Mouse (Mus musculus): ENCODE data around the gene Gpsm3.

The Gpsm3 gene

DNA sequence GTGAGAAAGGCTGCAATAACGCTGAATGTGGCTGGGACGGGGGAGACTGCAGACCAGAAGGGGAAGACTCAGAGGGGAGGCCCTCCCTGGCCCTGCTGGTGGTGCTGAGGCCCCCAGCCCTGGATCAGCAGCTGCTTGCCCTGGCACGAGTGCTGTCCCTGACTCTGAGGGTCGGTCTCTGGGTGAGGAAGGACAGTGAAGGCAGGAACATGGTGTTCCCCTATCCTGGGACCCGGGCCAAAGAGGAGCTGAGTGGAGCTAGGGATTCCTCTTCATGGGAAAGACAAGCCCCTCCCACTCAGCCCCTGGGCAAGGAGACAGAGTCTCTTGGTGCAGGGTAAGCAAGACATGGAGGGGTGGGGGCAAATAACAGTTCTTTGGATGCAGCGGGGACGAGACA, 6.2 kb upstream of the Gpsm3 start:
- no peak for DNase-seq

- no peak for DNase-seq
Observed at GRCm38 (mm10) chr17:34583819-34584218, 5.8 kb upstream of the Gpsm3 start.

GRCm38 (mm10) chr17:34585121-34585520, 4.5 kb upstream of the Gpsm3 start:
- DNase-seq: no peak

- DNase-seq: no peak
Observed at GRCm38 (mm10) chr17:34585877-34586771, 3.5 kb upstream of the Gpsm3 start.

DNA sequence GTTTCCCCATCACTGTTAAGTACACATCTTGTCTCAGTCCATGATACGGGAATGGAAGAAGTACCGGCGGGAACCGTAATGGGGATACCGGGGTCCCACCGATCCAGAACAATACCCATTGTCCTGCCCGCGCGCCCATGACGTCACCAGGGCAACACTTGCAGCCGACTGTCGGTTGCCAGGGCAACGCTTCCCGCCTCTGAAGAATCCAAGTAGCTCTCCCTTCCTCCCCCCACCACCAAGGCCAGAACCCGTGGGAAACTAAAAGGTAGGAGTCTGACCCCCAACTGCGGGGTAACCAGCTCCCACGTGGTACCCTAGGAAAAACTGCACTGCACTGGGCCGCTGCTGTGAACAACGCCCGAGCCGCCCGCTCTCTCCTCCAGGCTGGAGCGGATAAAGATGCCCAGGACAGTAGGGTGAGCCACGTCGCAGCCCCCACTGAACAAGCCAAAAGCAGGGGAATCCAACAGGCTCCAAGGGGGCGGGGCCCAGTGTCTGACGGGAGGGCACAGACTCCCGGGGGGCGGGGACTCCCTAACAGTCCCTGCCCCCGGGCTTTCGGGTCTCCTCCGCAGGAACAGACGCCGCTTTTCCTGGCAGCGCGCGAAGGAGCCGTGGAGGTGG, 2.7 kb upstream of the Gpsm3 start:
- DNase-seq: peak; percentile 82 to 88

GRCm38 (mm10) chr17:34587423-34587811, 2.2 kb upstream of the Gpsm3 start:
- DNase-seq: peak; percentile 95 to 96

- DNase-seq: no peak
Observed at GRCm38 (mm10) chr17:34587814-34588213, 1.8 kb upstream of the Gpsm3 start.

DNA sequence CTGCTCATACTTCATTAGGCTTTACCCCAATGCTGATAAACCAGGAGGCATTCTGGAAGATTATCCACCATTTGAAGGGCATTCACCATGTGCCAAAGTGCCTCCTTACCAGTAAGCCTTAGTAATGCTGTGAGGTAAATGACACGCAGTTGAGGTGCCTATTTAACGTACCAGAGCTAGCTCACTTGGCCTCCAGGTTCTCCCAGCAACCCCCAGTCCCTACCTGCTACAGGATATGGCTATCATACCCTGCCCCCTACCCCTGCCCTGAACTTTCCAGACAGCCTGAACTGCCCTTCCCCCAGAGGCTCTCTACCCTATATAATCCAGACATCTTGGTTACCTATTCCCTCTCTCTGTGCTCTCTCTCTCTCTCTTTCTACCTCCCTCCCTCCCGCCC, 839 bp upstream of the Gpsm3 start:
- no peak for DNase-seq

DNA sequence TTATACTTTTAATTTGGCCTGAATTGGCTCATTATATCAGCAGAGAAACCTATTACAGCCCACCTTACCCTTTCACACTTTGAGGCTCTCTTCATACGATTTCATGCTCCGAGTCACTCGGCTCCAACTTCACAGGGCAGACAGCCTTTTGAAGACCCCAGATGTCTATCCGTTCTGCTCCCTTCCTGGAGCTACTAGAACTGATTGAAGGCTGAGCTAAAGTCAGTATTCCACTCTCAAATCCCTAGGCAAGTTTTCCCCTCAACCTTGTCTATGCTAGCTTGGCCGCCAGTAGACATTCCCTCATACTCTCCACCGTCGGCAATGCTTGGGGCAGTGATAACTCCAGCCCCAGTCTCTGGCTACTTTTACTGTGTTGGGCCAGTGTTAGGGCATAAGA, 400 bp upstream of the Gpsm3 start:
- DNase-seq: no peak

GRCm38 (mm10) chr17:34590154-34590987, 765 bp downstream of the Gpsm3 start:
- DNase-seq: no peak

- DNase-seq: no peak
Observed at GRCm38 (mm10) chr17:34591029-34591993, 1.7 kb downstream of the Gpsm3 start, which contains the start of gene Pbx2. Pbx2 (plus strand) TSS chr17:34591266.

- peak; percentile 89 to 92 for DNase-seq
Observed at GRCm38 (mm10) chr17:34591994-34592375, 2.4 kb downstream of the Gpsm3 start.

DNA sequence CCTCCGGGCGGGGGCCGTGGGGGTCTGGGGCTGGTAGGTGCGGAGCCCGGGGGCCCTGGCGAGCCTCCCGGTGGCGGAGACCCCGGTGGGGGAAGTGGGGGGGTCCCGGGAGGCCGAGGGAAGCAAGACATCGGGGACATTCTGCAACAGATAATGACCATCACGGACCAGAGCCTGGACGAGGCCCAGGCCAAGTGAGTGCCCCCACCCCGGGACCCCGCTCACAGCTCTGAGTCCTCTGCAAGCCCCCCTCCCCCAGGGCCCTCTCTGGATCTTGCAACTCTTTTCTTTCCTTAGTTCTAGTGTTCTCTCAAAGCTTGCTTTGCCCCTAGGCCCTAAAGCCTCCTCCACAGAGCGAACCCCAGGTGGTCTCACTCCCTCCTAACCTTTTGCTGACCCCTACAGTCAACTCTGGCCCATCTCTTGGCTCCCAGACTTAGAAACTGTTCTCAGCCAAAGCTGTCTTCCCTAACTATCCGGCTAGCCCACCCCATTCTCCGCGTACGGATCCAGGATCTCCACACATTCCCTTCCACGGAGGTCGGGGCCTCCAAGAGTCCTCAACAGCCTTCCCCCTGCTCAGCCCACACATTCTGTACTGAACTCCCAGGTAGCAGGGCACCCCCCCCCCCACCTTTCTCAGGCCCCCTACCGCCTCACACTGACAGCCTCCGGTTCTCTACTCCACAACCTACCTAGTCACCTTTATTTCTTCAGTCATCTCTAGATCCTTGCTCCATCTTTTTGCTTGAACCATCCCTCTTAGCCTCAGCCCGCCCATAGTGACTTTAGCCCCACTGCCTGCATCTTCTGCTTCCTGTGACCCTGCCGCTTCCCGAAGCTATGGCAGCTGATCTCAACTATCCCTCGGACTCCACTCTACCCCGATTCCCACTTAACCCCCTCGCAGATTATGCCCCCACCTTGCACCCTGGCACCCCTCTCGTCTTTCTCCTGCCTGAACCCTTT, 3.3 kb downstream of the Gpsm3 start:
- DNase-seq: peak in 1 of 2 experiments; percentile 58

DNA sequence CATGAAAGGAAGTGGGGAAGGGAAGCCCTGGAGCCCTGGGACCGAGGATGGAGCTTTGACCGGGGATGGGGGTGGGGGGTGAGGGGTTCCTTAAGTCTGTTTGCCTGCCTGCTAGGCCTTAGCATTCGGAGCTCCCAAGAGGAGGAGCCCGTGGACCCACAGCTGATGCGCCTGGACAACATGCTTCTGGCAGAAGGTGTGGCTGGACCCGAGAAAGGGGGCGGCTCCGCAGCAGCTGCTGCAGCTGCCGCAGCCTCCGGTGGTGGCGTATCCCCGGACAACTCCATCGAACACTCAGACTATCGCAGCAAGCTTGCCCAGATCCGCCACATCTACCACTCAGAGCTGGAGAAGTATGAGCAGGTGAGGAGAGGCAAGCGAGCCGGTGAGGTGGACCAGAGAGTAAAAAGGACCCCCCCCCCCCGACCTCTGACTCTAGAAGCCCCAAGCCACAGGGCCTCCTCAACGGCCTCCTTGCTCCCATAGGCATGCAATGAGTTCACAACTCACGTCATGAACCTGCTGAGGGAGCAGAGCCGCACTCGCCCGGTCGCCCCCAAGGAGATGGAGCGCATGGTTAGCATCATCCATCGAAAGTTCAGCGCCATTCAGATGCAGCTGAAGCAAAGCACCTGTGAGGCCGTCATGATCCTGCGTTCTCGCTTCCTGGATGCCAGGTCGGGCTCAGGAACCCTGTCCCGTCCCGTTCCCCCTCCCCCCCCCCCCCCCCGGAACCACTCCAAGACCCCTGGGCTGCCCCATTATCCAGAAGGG, 4.3 kb downstream of the Gpsm3 start:
- DNase-seq: peak in 1 of 2 experiments; percentile 44

GRCm38 (mm10) chr17:34596098-34596497, 6.5 kb downstream of the Gpsm3 start:
- peak in 1 of 2 experiments; percentile 59 for DNase-seq

DNA sequence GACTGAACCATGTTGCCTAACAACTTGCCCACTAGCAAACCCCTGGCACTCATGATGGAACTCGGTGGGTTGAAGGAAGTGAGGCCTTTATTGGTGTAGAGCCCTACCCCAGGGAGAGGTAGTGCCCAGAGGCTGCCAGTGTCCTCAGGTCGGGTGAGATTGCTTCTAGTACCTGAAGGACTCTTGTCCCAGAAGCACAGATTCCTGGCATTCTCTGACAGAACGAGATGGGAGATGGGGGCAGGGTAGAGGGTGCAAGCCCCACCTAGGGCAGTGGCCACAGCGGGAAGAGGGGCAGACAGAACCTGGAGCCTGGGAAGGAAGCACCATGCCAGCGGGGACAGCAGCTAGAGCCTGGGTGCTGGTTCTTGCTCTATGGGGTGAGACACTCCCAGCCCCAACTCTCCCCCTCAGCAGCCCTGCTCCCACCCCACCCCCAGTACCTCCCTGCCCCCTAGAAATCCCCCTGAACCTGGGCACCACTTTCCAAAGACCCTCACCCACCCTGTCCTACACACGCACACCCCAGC, 8.0 kb downstream of the Gpsm3 start, which contains the start of gene Ager:
Gene Ager (plus strand): TSS at position 297 of the 530 bp plus-strand sequence.
- DNase-seq: peak; percentile 81 to 87

- no peak for DNase-seq
Observed at GRCm38 (mm10) chr17:34599891-34600290, 10.3 kb downstream of the Gpsm3 start.

GRCm38 (mm10) chr17:34601796-34602195, 12.2 kb downstream of the Gpsm3 start:
- no peak for DNase-seq

GRCm38 (mm10) chr17:34603375-34604060, 13.9 kb downstream of the Gpsm3 start, which contains the start of gene Rnf5:
Rnf5 (minus strand) TSS chr17:34603690.
- peak; percentile 99 to 100 for DNase-seq

Measured in lung, adult 18-20 months (tissue).